Mouse (Mus musculus): ENCODE data around the gene Map1lc3a. TPM values are rescaled to one million over a fixed set of nuclear protein-coding genes. Genes with fewer than 3 reads are reported as not detected.

Map1lc3a gene
- total RNA-seq, 1 experiment = 38.4 TPM

- Histone ChIP-seq H3K9me3 (ENCODE audit: control insufficient read depth, insufficient read depth, low read depth, low read length) (no peaks in the 10 kb centered on the region), H3K9ac (ENCODE audit: insufficient read depth, low read depth, low read length, poor library complexity, severe bottlenecking) (no peak overlapping the region), H3K36me3 (ENCODE audit: control insufficient read depth, insufficient read depth, low read length, poor library complexity, severe bottlenecking) (no peaks in the 10 kb centered on the region; the same call in 1 of the 2 replicates), H3K27ac (ENCODE audit: insufficient read depth, low read depth, low read length, poor library complexity, severe bottlenecking) (no peak overlapping the region), H3K4me1 (ENCODE audit: control insufficient read depth in 2 of 2, insufficient read depth in 2 of 2, low read length in 2 of 2, poor library complexity in 1 of 2) (no peaks in the 10 kb centered on the region), H3K4me3 (ENCODE audit: insufficient read depth in 1 of 2, low read depth in 1 of 2, low read length in 2 of 2, poor library complexity in 1 of 2, severe bottlenecking in 1 of 2) (no peak overlapping the region)
- TF ChIP-seq ZC3H11A (IDR thresholded peaks at IDR 0.05; ENCODE audit: borderline replicate concordance, low read depth, low read length) (no peak), CHD2 (IDR thresholded peaks at IDR 0.05; ENCODE audit: low read depth, low read length) (no peak), HCFC1 (IDR thresholded peaks at IDR 0.05; ENCODE audit: borderline replicate concordance, insufficient read depth, low read length) (no peak), MAFK (IDR thresholded peaks at IDR 0.05; ENCODE audit: insufficient read depth, low read depth, low read length) (no peak), ZNF384 (IDR thresholded peaks at IDR 0.05; ENCODE audit: low read depth, low read length) (no peak)
- in situ Hi-C loops (cut with MboI; ENCODE audit: low sequenced_read_pairs in 2 of 2, unreplicated experiment in 2 of 2) = no loop called here
- DNase-seq (ENCODE audit: low read depth, low spot score) = no peak
These were observed 11.6 kb downstream of the Map1lc3a start for GRCm38 (mm10) chr2:155287456-155288250.

DNA sequence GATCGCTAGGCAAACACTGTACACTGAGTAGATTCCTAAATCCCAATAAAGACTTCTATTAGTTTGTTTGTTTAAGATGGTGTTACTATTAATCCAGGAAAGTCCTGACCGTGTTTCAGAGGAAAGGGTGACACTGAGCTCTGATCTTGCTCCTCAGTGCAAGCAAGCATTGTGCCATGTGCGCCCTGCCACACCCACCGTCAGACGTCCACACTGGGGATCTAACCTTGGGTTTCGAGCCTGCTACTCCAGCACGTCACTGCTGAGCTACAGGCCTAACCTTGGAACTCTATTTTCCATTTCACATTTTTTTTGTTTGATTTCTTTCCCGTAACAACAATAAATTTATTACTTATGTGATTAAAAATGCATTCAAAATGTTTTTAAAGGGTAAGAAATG lies 14.0 kb downstream of the Map1lc3a start:
- peaks cover 3% of the 10 kb centered on the region; the same call in 1 of the 2 replicates for H3K36me3 ChIP-seq (ENCODE audit: control insufficient read depth, insufficient read depth, low read length, poor library complexity, severe bottlenecking)
- TF ChIP-seq HCFC1 (IDR thresholded peaks at IDR 0.05; ENCODE audit: borderline replicate concordance, insufficient read depth, low read length) (no peak), ZNF384 (IDR thresholded peaks at IDR 0.05; ENCODE audit: low read depth, low read length) (no peak), ZC3H11A (IDR thresholded peaks at IDR 0.05; ENCODE audit: borderline replicate concordance, low read depth, low read length) (no peak), CHD2 (IDR thresholded peaks at IDR 0.05; ENCODE audit: low read depth, low read length) (no peak), MAFK (IDR thresholded peaks at IDR 0.05; ENCODE audit: insufficient read depth, low read depth, low read length) (no peak)
- H3K9me3 ChIP-seq (ENCODE audit: control insufficient read depth, insufficient read depth, low read depth, low read length) = no peaks in the 10 kb centered on the region
- DNase-seq (ENCODE audit: low read depth, low spot score) = no peak
- H3K4me3 ChIP-seq (ENCODE audit: insufficient read depth in 1 of 2, low read depth in 1 of 2, low read length in 2 of 2, poor library complexity in 1 of 2, severe bottlenecking in 1 of 2) = no peak overlapping the region
- in situ Hi-C loops (cut with MboI; ENCODE audit: low sequenced_read_pairs in 2 of 2, unreplicated experiment in 2 of 2) = no loop called here
- no peaks in the 10 kb centered on the region for H3K4me1 ChIP-seq (ENCODE audit: control insufficient read depth in 2 of 2, insufficient read depth in 2 of 2, low read length in 2 of 2, poor library complexity in 1 of 2)
- no peak overlapping the region for H3K9ac ChIP-seq (ENCODE audit: insufficient read depth, low read depth, low read length, poor library complexity, severe bottlenecking)
- H3K27ac ChIP-seq (ENCODE audit: insufficient read depth, low read depth, low read length, poor library complexity, severe bottlenecking) = no peak overlapping the region

DNA sequence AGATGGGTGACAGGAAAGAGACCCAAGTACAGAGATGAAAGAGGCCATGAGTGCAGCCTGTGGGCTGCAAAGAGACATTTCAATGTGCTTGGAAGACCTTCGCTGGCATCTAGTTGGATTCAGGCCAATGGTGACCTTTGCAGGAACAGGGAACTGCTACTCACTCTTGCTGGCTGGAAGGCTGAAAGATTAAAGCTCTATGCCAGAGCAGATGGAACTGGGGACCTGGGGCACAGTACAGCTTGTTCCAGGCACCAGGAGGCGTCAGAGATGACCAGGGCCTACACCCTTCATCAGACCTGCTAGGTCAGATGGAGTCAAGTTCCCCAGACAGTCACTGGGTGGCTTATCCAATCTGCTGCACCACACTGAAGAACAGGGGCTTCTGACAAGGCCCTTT lies 17.3 kb downstream of the Map1lc3a start:
- no peaks in the 10 kb centered on the region for H3K4me1 ChIP-seq (ENCODE audit: control insufficient read depth in 2 of 2, insufficient read depth in 2 of 2, low read length in 2 of 2, poor library complexity in 1 of 2)
- DNase-seq (ENCODE audit: low read depth, low spot score) = no peak
- in situ Hi-C loops (cut with MboI; ENCODE audit: low sequenced_read_pairs in 2 of 2, unreplicated experiment in 2 of 2) = no loop called here
- peaks cover 8% of the 10 kb centered on the region for H3K36me3 ChIP-seq (ENCODE audit: control insufficient read depth, insufficient read depth, low read length, poor library complexity, severe bottlenecking)
- no peak overlapping the region for H3K9ac ChIP-seq (ENCODE audit: insufficient read depth, low read depth, low read length, poor library complexity, severe bottlenecking)
- no peaks in the 10 kb centered on the region for H3K9me3 ChIP-seq (ENCODE audit: control insufficient read depth, insufficient read depth, low read depth, low read length)
- no peak overlapping the region for H3K4me3 ChIP-seq (ENCODE audit: insufficient read depth in 1 of 2, low read depth in 1 of 2, low read length in 2 of 2, poor library complexity in 1 of 2, severe bottlenecking in 1 of 2)
- no peak for TF ChIP-seq MAFK (IDR thresholded peaks at IDR 0.05; ENCODE audit: insufficient read depth, low read depth, low read length)
- no peak for TF ChIP-seq ZC3H11A (IDR thresholded peaks at IDR 0.05; ENCODE audit: borderline replicate concordance, low read depth, low read length)
- no peak for TF ChIP-seq ZNF384 (IDR thresholded peaks at IDR 0.05; ENCODE audit: low read depth, low read length)
- no peak for TF ChIP-seq HCFC1 (IDR thresholded peaks at IDR 0.05; ENCODE audit: borderline replicate concordance, insufficient read depth, low read length)
- no peak for TF ChIP-seq CHD2 (IDR thresholded peaks at IDR 0.05; ENCODE audit: low read depth, low read length)
- no peak overlapping the region for H3K27ac ChIP-seq (ENCODE audit: insufficient read depth, low read depth, low read length, poor library complexity, severe bottlenecking)

DNA sequence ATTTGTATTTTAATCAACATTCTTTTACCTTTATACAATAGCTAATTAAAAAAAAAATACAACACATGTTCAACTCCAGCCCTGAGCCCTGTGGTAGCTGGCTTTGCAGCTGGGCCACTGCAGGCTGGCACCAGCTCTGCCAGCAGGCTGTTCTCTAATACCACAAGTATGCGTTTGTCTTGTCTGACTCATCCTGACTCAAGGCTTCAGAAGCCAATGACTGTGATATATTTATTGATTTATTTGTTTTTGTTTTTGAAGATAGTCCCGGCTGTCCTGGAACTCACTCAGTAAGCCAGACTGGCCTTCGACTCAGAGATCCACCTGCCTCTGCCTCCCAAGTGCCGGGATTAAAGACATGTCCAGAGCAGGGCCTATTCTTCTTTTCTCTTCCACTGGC lies 17.8 kb downstream of the Map1lc3a start:
- Histone ChIP-seq H3K36me3 (ENCODE audit: control insufficient read depth, insufficient read depth, low read length, poor library complexity, severe bottlenecking) (peaks cover 11% of the 10 kb centered on the region), H3K4me1 (ENCODE audit: control insufficient read depth in 2 of 2, insufficient read depth in 2 of 2, low read length in 2 of 2, poor library complexity in 1 of 2) (no peaks in the 10 kb centered on the region), H3K27ac (ENCODE audit: insufficient read depth, low read depth, low read length, poor library complexity, severe bottlenecking) (no peak overlapping the region), H3K4me3 (ENCODE audit: insufficient read depth in 1 of 2, low read depth in 1 of 2, low read length in 2 of 2, poor library complexity in 1 of 2, severe bottlenecking in 1 of 2) (no peak overlapping the region), H3K9me3 (ENCODE audit: control insufficient read depth, insufficient read depth, low read depth, low read length) (no peaks in the 10 kb centered on the region), H3K9ac (ENCODE audit: insufficient read depth, low read depth, low read length, poor library complexity, severe bottlenecking) (no peak overlapping the region)
- no peak for DNase-seq (ENCODE audit: low read depth, low spot score)
- in situ Hi-C loops (cut with MboI; ENCODE audit: low sequenced_read_pairs in 2 of 2, unreplicated experiment in 2 of 2) = no loop called here
- TF ChIP-seq ZC3H11A (IDR thresholded peaks at IDR 0.05; ENCODE audit: borderline replicate concordance, low read depth, low read length) (no peak), MAFK (IDR thresholded peaks at IDR 0.05; ENCODE audit: insufficient read depth, low read depth, low read length) (no peak), HCFC1 (IDR thresholded peaks at IDR 0.05; ENCODE audit: borderline replicate concordance, insufficient read depth, low read length) (no peak), ZNF384 (IDR thresholded peaks at IDR 0.05; ENCODE audit: low read depth, low read length) (no peak), CHD2 (IDR thresholded peaks at IDR 0.05; ENCODE audit: low read depth, low read length) (no peak)

Measured in ES-E14 (cell line).